Mouse (Mus musculus) kidney, adult 2 months (tissue): Measurements from ENCODE around the gene Wnt2. TPM values are rescaled to one million over a fixed set of nuclear protein-coding genes. Genes with fewer than 3 reads are reported as not detected.

Experiments
- DNase-seq: peaks from one replicate; pipeline ENCODE4 v3.0.0; 2021
- H3K27ac ChIP-seq: fragments of 200-500 bp; 2 replicates; pipeline ENCODE4 v1.5.1; 2012; ENCODE audit warnings: low read depth, low read length, control low read depth, inconsistent platforms; ENCODE audit not compliant: insufficient read depth
- H3K27me3 ChIP-seq: fragments of 200-500 bp; replicated peaks from 2 replicates; pipeline ENCODE4 v1.6.1; 2012; ENCODE audit warnings: mild to moderate bottlenecking, moderate library complexity, low read length, inconsistent platforms; ENCODE audit not compliant: control insufficient read depth, insufficient read depth
- H3K36me3 ChIP-seq: fragments of 200-500 bp; 2 replicates; pipeline ENCODE4 v1.6.1; 2012; ENCODE audit warnings: mild to moderate bottlenecking, moderate library complexity, low read length, inconsistent platforms; ENCODE audit not compliant: control insufficient read depth, insufficient read depth
- H3K4me1 ChIP-seq: fragments of 200-500 bp; 2 replicates; pipeline ENCODE4 v1.6.1; 2011; ENCODE audit warnings: low read length; ENCODE audit not compliant: control insufficient read depth, insufficient read depth
- H3K4me3 ChIP-seq: fragments of 200-500 bp; 2 replicates; pipeline ENCODE4 v1.5.1; 2011; ENCODE audit warnings: mild to moderate bottlenecking, low read depth, low read length, control low read depth; ENCODE audit not compliant: insufficient read depth
- CTCF ChIP-seq: fragments of 200-500 bp; conservative IDR thresholded peaks from 2 replicates; pipeline ENCODE4 v1.5.1; 2011; ENCODE audit warnings: low read depth, mild to moderate bottlenecking, control low read depth, low read length, moderate library complexity, mixed read lengths; ENCODE audit not compliant: insufficient read depth, insufficient read length
- POLR2A ChIP-seq: fragments of 200-500 bp; IDR thresholded peaks from one replicate; pipeline ENCODE4 v1.6.1; 2011; ENCODE audit warnings: low read depth, low read length, control low read depth
- WGBS: fragments of 180-500 bp; shearing (Covaris S2); methylation state at CpG from one replicate; pipeline ENCODE4 v1.1.7; 2018; 5-methylcytosine and 5-hydroxymethylcytosine counted together
- polyA plus RNA-seq: library from polyadenylated mRNA; depleted of rRNA; stranded (reverse); fragments of >200 nt; gene quantifications from 2 replicates; pipeline ENCODE4 v1.2.3, GENCODE M21; 2012

Gene Wnt2
- polyA plus RNA-seq, 1 experiment: 0.52 TPM

GRCm38 (mm10) chr6:17978324-17978723 is 52.1 kb downstream of the Wnt2 start:
- H3K4me3 ChIP-seq: no peak overlapping the region
- no peaks in the 10 kb centered on the region for H3K27me3 ChIP-seq
- TF ChIP-seq CTCF: no peak
- TF ChIP-seq POLR2A: no peak
- no peaks in the 10 kb centered on the region for H3K4me1 ChIP-seq
- no peak for DNase-seq
- H3K36me3 ChIP-seq: no peaks in the 10 kb centered on the region
- WGBS: 78% methylated on average over 5 of the region's 5 CpGs
- no peak overlapping the region for H3K27ac ChIP-seq

DNA sequence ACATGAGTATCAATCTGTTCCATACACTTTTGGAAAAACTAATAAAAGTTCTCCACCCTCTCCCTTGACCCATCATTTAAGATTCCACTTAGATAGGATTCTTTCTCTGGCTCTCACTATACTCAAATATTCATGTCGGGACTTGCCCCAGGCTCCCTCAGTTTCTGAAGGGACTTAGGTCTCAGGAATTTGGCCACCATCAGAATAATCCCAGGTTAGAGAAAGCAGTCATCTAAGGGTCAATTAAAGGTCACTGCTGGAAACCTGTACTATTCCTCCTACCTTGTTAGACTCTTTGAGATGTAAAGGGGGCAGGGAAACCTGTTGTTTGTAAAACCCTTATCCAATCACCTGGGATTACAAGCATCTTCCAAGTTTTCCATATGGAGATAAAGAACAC is 53.2 kb downstream of the Wnt2 start:
- no peak for DNase-seq
- Histone ChIP-seq H3K4me3 (no peak overlapping the region), H3K27me3 (no peaks in the 10 kb centered on the region), H3K27ac (no peak overlapping the region), H3K36me3 (no peaks in the 10 kb centered on the region), H3K4me1 (no peaks in the 10 kb centered on the region)
- 60% methylated on average over 1 of the region's 1 CpGs for WGBS
- TF ChIP-seq CTCF (no peak), POLR2A (no peak)

DNA sequence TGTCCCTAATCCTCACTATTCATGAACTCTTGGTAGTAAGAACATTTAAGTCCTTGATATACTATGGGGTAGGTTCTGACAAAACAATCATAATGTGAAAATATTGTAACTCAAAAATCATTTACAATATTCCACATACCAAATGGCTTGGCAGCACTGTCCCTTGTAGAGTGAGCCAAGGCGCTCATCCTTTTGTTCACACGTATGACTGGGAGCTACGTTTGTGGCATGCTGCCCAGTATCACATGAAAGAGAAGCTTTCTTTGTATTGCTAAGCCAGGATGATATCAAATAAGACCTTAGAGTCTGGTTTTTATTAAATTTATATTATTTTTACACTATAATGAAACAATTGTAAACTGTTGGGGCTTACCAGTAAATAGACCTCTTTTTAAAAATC is 56.0 kb downstream of the Wnt2 start:
- TF ChIP-seq CTCF (no peak), POLR2A (no peak)
- Histone ChIP-seq H3K27ac (no peak overlapping the region), H3K4me3 (no peak overlapping the region), H3K4me1 (no peaks in the 10 kb centered on the region), H3K27me3 (no peaks in the 10 kb centered on the region), H3K36me3 (no peaks in the 10 kb centered on the region)
- no peak for DNase-seq
- 77% methylated on average over 3 of the region's 3 CpGs for WGBS

DNA sequence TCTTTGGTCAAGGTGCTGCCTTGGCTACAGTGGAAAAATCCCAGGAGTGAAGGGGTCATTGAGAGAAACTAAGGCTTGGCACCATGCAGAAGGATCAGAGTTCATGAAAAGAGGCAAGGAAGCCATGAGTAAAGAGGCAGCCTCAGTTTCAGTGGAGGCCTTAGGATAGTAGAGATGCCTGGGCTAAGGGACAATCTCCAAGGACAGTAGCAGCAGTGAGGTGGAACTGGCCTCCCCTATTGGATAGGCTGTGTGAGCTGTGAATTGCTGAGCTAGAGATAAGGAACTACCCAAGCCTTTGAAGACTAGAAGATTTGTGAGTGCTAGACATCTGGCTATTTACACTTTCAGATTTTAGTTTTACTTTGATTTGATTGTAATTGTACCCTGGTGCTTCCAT is 59.0 kb downstream of the Wnt2 start:
- H3K36me3 ChIP-seq: no peaks in the 10 kb centered on the region
- H3K27ac ChIP-seq: no peak overlapping the region
- no peak overlapping the region for H3K4me3 ChIP-seq
- TF ChIP-seq POLR2A: no peak
- TF ChIP-seq CTCF: no peak
- no peaks in the 10 kb centered on the region for H3K27me3 ChIP-seq
- no peak for DNase-seq
- no peaks in the 10 kb centered on the region for H3K4me1 ChIP-seq

GRCm38 (mm10) chr6:17969815-17970214 is 60.6 kb downstream of the Wnt2 start:
- Histone ChIP-seq H3K36me3 (no peaks in the 10 kb centered on the region), H3K27ac (no peak overlapping the region), H3K4me3 (no peak overlapping the region), H3K4me1 (no peaks in the 10 kb centered on the region), H3K27me3 (no peaks in the 10 kb centered on the region)
- 80% methylated on average over 1 of the region's 1 CpGs for WGBS
- TF ChIP-seq CTCF (no peak), POLR2A (no peak)
- DNase-seq: no peak

GRCm38 (mm10) chr6:17968467-17969144 is 61.8 kb downstream of the Wnt2 start:
- no peaks in the 10 kb centered on the region for H3K4me1 ChIP-seq
- no peak for TF ChIP-seq POLR2A
- no peak for TF ChIP-seq CTCF
- no peaks in the 10 kb centered on the region for H3K27me3 ChIP-seq
- no peak for DNase-seq
- H3K27ac ChIP-seq: no peak overlapping the region
- 57% methylated on average over 1 of the region's 1 CpGs for WGBS
- H3K36me3 ChIP-seq: no peaks in the 10 kb centered on the region
- no peak overlapping the region for H3K4me3 ChIP-seq

DNA sequence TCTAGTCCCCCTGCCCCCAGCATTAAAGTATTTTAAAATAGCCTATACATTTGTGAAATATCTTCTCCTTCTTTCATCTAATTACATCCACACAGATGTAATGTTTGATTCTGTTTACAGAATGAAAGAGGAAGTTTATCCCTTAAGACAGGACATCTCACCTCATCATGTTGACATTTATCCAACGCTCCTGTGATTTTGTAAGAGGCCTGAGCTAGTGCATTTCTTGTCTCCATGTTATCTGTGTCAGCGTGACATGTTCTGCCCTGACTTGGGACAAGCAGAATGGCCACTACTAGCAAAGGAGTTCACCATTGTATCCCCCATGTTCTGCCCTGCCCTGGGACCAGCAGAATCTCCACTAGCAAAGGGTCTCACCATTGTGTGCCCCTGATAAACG is 66.9 kb downstream of the Wnt2 start:
- no peak for TF ChIP-seq CTCF
- TF ChIP-seq POLR2A: no peak
- Histone ChIP-seq H3K36me3 (no peaks in the 10 kb centered on the region), H3K27me3 (no peaks in the 10 kb centered on the region), H3K4me3 (no peak overlapping the region), H3K27ac (no peak overlapping the region), H3K4me1 (no peaks in the 10 kb centered on the region)
- no peak for DNase-seq
- WGBS: 87% methylated on average over 3 of the region's 3 CpGs
